Mouse (Mus musculus) liver, embryonic 14.5 days (tissue): Measurements from ENCODE around the gene Emid1. TPM values are rescaled to one million over a fixed set of nuclear protein-coding genes. Genes with fewer than 3 reads are reported as not detected.

Source experiments
- ATAC-seq: fragments of 200-750 bp; cut with Nextera tagmentation; 2 replicates; pipeline ENCODE4 v1.8.0; 2017; ENCODE audit warnings: moderate number of reproducible peaks, mild to moderate bottlenecking, moderate library complexity; ENCODE audit not compliant: insufficient read depth
- DNase-seq, 3 experiments: peaks; one replicate each; pipeline ENCODE4 v3.0.0-alpha.2; 2012 to 2013; ENCODE audit warnings: low read depth in 3 of 3, low spot score in 3 of 3
- H3K27ac ChIP-seq: fragments of 300-500 bp; sonication (generic); 2 replicates; pipeline ENCODE4 v1.5.1; 2014; ENCODE audit warnings: moderate library complexity, mild to moderate bottlenecking, control low read depth, inconsistent platforms
- H3K27me3 ChIP-seq: fragments of 300-500 bp; sonication (generic); 2 replicates; pipeline ENCODE4 v1.6.1; 2014; ENCODE audit warnings: mild to moderate bottlenecking, low read length, moderate library complexity; ENCODE audit not compliant: control insufficient read depth, insufficient read depth
- H3K36me3 ChIP-seq: fragments of 300-500 bp; sonication (generic); replicated peaks from 2 replicates; pipeline ENCODE4 v1.6.1; 2014; ENCODE audit warnings: low read depth; ENCODE audit not compliant: control insufficient read depth, insufficient read depth
- H3K4me1 ChIP-seq, 2 experiments: fragments of 200-500 bp in 1 of 2; fragments of 300-500 bp in 1 of 2; sonication (generic) in 1 of 2; replicated peaks; 2 replicates each; pipeline ENCODE4 v1.6.1; 2012 to 2014; ENCODE audit warnings: antibody characterized with exemption in 1 of 2, inconsistent platforms in 1 of 2, low read length in 1 of 2; ENCODE audit not compliant: control insufficient read depth in 2 of 2, insufficient read depth in 2 of 2
- H3K4me2 ChIP-seq: fragments of 300-500 bp; sonication (generic); 2 replicates; pipeline ENCODE4 v1.6.1; 2014; ENCODE audit warnings: low read depth, mild to moderate bottlenecking, control low read depth, moderate library complexity
- H3K4me3 ChIP-seq, 2 experiments: fragments of 200-500 bp in 1 of 2; fragments of 300-500 bp in 1 of 2; sonication (generic) in 1 of 2; 2 replicates each; pipeline ENCODE4 v1.5.1; 2012 to 2014; ENCODE audit warnings: low read depth in 2 of 2, low read length in 2 of 2, mild to moderate bottlenecking in 2 of 2, control low read depth in 1 of 2, inconsistent platforms in 1 of 2, moderate library complexity in 1 of 2; ENCODE audit not compliant: insufficient read depth in 1 of 2
- H3K9ac ChIP-seq: fragments of 300-500 bp; sonication (generic); replicated peaks from 2 replicates; pipeline ENCODE4 v1.6.1; 2014; ENCODE audit warnings: mild to moderate bottlenecking, control low read depth, moderate library complexity
- H3K9me3 ChIP-seq: fragments of 300-500 bp; sonication (generic); 2 replicates; pipeline ENCODE4 v1.6.1; 2016; ENCODE audit warnings: low read length, mixed read lengths; ENCODE audit not compliant: control insufficient read depth
- CTCF ChIP-seq: IDR thresholded peaks from 2 replicates; pipeline ENCODE4 v1.5.1; 2016; ENCODE audit warnings: antibody characterized with exemption, low read depth, control low read depth
- EP300 ChIP-seq: IDR thresholded peaks from 2 replicates; pipeline ENCODE4 v1.6.1; 2016; ENCODE audit warnings: antibody characterized with exemption, low read depth
- WGBS: fragments of 180-500 bp; shearing (Covaris S2); extraction: QIAGEN DNeasy Blood & Tissue Kit; methylation state at CpG from one replicate; pipeline ENCODE4 v1.1.7; 2014; ENCODE audit not compliant: insufficient replicate concordance; 5-methylcytosine and 5-hydroxymethylcytosine counted together
- polyA plus RNA-seq, 2 experiments: library from polyadenylated mRNA; depleted of rRNA in 1 of 2; stranded (reverse) in 1 of 2; unstranded in 1 of 2; fragments of >200 nt; fragmentation: Nextera tagmentation in 1 of 2; extraction: Ambion mirVana in 1 of 2; gene quantifications; 2 replicates each; pipeline versions ENCODE4 v1.2.1 to v1.2.3; 2012 to 2014

The Emid1 gene
- polyA plus RNA-seq, 2 experiments = 1.3 to 1.5 TPM

DNA sequence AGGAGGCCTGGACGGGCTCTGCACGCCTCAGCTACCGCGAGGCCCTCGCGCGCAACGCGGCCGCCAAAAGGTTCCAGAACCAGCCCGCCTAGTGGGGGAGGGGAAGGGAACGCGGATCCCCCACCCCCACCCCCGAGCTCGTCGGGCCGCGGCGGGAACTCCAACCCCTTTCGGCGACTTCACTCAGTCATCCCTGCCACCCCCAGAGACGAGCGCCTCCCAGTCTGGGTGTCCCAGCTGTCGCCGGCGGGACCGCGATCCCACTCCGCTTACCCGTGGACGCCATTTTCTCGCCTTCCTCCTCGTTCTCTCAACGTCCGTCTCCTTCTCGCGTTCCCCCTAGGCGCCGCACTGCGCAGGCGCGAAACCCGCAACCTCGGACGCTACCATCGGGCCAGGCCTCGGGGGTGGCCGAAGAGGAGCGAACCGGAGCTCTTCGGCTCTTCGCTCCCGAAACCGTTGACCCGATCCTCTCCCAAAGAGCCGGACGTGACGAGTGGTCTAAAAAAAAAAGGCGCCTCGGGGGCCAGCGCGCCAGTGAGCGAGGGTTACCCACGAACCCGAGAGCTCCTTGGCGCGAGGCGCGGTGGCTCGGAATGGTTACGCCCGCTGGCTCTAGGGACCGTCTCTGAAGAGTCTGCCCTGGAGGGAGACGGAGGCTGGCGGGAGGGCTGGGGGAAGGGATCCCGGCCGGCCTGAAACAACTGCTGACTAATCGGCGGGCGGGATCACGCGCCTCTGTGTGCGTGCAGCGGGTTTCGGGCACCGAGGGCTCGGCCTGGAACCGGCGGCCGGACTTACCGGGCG lies 53.1 kb downstream of the Emid1 start, which contains the start of the genes Rhbdd3 and Ewsr1:
Gene Rhbdd3, plus strand, starts transcription at position 191 of the 807 bp plus-strand sequence.
Gene Ewsr1, minus strand, starts transcription at position 531 of the 807 bp plus-strand sequence.
- DNase-seq (peak; percentile 90 to 92 (median 92)), ATAC-seq (peak; percentile 90)
- H3K4me2 ChIP-seq = peak within 1 kb of the TSS; percentile 93
- H3K9ac ChIP-seq = peak within 1 kb of the TSS; percentile 93
- peak within 1 kb of the TSS; percentile 71 to 90 for H3K4me3 ChIP-seq
- no peaks in the 10 kb centered on the region for H3K9me3 ChIP-seq
- TF ChIP-seq EP300 = peak; percentile 9; the same call in 1 of the 2 replicates
- 0 out of 2 replicates have a peak, but pooled peaks have one; percentile 14 for TF ChIP-seq CTCF
- WGBS = under 1% methylated on average over 91 of the region's 92 CpGs
- H3K36me3 ChIP-seq = peaks cover 6% of the 10 kb centered on the region
- H3K27me3 ChIP-seq = no peaks in the 10 kb centered on the region
- peaks cover 11 to 24% of the 10 kb centered on the region in 2 experiments for H3K4me1 ChIP-seq
- peak within 1 kb of the TSS; percentile 85 for H3K27ac ChIP-seq

DNA sequence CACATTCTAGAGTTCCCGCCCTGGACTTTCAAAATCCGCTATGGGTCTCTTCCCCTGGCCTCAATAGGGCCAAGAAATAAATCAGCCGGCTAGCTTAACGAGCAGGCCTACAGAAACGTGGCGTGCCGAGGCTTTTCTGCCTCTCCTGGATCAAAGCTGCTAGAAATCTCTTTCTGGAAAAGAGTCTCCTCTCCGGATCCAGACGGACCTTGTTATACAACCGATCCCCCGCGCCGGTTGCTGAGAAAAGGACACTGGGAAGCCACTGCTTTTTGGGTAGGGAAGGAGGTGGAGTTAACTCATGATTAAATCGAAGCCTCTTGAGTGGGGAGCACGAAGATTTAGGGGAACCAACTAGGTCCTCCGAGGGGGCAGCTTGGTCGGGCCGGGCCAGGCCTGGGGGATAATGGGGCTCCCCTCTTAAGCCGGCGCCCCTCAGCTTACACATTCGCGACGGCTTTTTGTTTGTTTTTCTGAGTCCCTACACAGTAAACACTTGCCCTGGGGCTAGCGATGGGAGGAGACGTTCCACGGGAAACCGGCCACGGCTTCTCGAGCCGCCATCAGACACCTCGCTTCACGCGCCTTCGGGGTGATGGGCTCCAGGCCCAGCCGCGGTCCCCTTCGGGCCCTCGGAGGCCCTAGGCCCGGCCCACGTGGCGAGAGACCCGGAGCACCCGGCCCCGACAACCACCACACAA lies 53.9 kb downstream of the Emid1 start:
- H3K27me3 ChIP-seq = no peaks in the 10 kb centered on the region
- ATAC-seq (peak; percentile 2; the same call in 1 of the 2 replicates), DNase-seq (peak; percentile 43 to 60 (median 55))
- H3K4me3 ChIP-seq = peak overlapping the region; percentile 71 to 90
- TF ChIP-seq EP300 = no peak
- TF ChIP-seq CTCF = no peak
- peak overlapping the region; percentile 93 for H3K9ac ChIP-seq
- H3K9me3 ChIP-seq = no peaks in the 10 kb centered on the region
- H3K27ac ChIP-seq = peak overlapping the region; percentile 85
- H3K4me2 ChIP-seq = peak overlapping the region; percentile 84
- peaks cover 9% of the 10 kb centered on the region for H3K36me3 ChIP-seq
- under 1% methylated on average over 44 of the region's 44 CpGs for WGBS
- H3K4me1 ChIP-seq = peaks cover 11 to 24% of the 10 kb centered on the region in 2 experiments

DNA sequence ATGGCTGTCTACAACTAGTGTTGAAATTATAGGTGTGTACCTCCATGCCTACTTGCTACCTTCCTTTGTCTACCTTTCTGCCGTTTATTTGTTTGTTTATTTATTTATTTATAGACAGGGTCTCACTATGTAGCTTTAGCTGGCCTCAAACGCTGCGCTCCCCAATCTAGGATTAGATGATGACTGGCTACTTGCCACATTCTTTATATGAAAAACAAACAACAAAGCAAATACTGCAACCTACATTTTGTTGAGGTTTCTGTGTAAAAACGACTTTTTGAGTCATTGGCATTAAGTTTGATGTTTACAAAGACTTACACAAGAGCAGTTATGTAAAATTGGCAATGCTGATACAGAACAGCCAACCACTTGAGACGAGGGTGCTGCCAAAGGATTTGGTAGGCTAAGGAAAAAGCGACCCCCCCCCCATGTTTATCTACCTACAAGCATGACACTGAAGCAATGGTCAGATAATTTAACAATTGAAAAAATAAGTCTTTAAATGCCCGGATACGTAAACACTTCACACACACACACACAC lies 55.5 kb downstream of the Emid1 start:
- peak overlapping the region; percentile 93 for H3K9ac ChIP-seq
- ATAC-seq = no peak
- 39% methylated on average over 8 of the region's 8 CpGs for WGBS
- no peaks in the 10 kb centered on the region for H3K9me3 ChIP-seq
- H3K4me2 ChIP-seq = peak overlapping the region; percentile 84
- peaks cover 8 to 15% of the 10 kb centered on the region in 2 experiments for H3K4me1 ChIP-seq
- H3K4me3 ChIP-seq = peak overlapping the region; percentile 71 to 90; a peak in 3 of 4 replicates
- DNase-seq = no peak
- H3K27me3 ChIP-seq = no peaks in the 10 kb centered on the region
- peaks cover 18% of the 10 kb centered on the region for H3K36me3 ChIP-seq
- H3K27ac ChIP-seq = peak overlapping the region; percentile 2; the same call in 1 of the 2 replicates
- no peak for TF ChIP-seq EP300
- no peak for TF ChIP-seq CTCF

- ATAC-seq = no peak
- Histone ChIP-seq H3K4me2 (peak overlapping the region; percentile 84), H3K36me3 (peaks cover 23% of the 10 kb centered on the region), H3K9ac (no peak overlapping the region), H3K27ac (no peak overlapping the region), H3K9me3 (no peaks in the 10 kb centered on the region), H3K4me1 (peaks cover 8 to 14% of the 10 kb centered on the region in 2 experiments), H3K27me3 (no peaks in the 10 kb centered on the region), H3K4me3 (peak overlapping the region in 1 of 2 experiments; percentile 90; a peak in 1 of 4 replicates)
- no peak for DNase-seq
- no peak for TF ChIP-seq CTCF
- no peak for TF ChIP-seq EP300
- WGBS = 73% methylated on average over 5 of the region's 5 CpGs
Observed at GRCm38 (mm10) chr11:5095877-5096276, 56.2 kb downstream of the Emid1 start.
